Mouse (Mus musculus): Measurements from ENCODE around the gene Fcmr.
A peak's percentile ranks its signal among the peaks of the same experiment; 100 is the strongest.

Gene Fcmr

DNA sequence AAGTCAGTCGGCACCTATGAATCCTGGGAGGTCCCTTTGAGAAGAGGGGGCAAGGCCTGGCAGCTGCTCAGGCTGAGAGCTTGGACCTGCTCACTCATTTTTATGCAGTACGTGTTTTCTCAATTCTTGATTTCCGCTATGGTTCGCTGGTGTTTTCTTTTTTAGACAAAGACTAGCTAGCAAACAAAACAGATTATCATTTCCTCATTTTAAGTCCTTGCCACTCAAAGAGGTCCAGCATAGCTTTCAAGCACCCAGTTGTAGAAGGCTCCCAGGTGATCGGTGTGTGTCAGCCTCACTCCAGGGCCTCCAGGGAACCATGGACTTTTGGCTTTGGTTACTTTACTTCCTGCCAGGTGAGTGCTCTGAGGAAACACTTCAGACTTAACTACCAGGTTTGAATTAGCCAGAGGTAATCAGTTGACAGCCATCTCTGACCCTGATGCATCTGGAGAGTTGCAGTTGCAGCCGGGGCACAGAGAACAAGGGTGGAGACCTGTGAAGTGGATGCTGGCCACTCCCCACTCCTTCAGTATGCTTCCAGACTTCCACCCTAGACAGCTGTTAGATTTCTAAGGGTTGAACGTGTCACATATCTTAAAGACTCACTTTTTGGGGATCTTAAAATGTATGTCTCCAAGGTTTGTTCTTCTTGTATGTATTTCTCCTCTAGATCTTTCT lies at the start of gene Fcmr:
Gene Fcmr (plus strand): TSS at position 129 of the 681 bp plus-strand sequence.
- DNase-seq: no peak

DNA sequence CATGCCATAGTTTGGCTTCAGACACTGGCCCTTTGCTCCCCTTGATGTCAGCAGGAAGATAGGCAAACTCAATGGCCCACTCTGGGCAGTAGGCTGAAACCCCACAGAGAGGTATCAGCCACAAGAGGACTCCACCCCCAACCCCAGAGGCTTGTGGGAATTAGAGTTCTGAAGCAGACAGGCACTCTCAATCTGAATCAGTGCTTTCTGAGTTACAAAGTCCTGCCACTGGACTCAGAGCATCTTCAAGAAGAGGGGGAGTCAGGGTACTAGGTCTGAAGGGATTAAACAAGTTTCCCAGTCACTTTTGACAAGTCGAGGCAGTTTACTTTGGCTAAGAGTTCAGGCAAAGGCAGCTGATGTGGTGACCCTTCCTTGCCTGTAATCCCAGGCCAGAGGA lies 45.7 kb upstream of the Fcmr start:
- peak; percentile 42 for DNase-seq

DNA sequence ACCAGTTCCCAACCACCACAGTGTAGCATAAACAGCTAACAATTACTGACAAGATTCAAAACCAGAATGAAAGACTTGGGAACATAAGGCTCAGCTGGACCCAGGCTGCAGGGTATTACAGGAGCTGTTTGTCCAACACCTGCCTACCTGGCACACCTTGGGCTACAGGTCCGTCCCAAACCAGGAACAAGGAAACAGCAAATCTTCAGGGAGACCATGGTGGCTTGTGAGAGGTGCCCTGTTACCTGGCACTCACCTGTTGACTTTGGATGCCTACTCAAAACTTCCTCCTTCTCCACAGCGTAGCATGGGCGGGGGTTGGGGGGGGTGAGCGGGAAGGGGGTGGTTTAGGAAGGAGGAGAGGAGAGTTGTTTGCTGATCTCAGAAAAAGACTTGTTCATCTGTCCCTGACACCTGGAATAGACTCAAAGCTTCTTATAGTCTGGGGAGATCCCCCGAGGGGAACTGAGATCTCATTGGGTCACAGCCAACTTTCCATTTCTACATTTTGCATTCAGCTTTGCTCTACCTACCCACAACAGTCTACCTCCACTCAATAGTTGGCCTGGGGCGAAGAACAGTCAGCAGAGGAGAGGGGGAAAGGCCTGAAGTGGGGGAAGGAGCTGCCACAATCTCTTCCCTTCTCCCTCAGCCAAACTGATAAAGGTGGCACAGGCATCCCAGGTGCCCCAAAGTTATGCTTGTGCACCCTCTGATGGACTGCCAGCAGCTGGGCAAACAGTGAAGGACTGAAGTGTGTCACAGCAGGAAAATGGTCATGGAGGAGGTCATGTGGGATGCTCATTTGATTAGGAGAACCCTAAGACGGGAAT lies 44.9 kb upstream of the Fcmr start:
- DNase-seq: peak; percentile 16

DNA sequence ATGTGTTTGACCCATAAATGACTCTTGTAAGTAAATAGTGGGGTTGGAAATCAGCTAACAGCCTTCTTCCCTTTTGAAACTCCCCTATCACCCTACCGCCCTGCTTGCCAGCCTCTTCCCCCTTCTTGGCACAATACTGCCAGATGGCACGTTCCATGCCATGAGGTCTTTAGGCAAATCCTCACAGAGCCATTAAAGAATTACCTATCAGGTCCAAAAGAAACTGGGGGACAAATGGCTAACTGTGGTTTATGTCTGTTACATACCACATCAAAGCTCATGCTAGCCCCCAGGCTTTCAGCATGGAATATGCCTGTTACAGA lies 44.4 kb upstream of the Fcmr start:
- no peak for DNase-seq

DNA sequence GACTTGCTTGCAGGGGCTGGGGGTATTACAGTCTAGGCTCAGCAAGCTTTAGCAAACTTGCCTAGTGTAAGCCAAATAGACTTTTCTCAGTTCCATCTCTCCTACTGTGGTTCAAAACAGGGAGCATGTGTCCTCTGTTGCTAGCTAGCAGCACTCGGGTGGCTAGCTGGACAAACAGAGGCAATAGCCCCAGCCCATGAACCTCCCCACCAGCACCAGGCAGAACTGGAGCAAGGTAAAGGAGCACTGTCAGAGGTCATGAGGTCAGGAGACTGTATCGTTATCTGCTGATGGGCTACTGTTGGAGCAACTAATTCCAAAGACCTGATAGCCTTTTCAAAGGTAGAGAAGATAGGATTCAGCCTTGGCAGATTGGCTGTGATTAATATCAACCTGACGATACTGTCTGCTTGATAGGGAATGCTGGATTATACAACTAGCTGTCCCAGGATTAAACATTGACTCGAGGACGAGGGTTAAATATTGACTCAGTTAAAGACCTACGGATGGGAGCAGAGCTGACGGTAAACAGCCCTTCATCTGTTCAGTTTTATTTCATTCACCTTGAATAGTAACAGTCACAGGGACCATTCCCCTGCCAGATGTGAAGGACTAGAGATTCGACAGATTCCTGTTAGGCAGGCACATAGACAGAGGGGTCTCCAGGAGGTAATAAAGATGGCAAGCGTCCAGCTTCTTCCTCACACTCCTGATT lies 43.4 kb upstream of the Fcmr start:
- DNase-seq: peak; percentile 79

DNA sequence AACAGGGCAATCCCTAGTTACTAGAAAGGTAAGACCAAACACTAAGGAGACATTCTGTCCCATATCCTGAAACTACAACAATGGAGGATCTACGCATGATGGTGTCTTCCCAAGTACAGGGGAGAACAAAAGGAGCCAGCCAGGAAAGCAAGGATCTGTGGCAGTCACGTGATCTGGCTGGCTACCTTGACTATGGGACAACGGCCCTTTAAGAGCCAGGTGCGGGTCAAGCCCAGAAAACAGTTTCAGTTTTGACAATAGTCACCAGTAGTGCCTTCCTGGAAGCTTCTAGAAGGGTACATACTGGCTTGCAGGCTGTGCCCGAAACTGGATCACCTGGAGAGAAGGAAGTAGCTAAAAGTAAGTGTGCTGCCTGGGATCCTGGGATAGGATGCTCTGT lies 39.0 kb upstream of the Fcmr start, which contains the start of gene Pigr:
Gene Pigr (plus strand): TSS at position 237 of the 400 bp plus-strand sequence.
- DNase-seq: no peak

DNA sequence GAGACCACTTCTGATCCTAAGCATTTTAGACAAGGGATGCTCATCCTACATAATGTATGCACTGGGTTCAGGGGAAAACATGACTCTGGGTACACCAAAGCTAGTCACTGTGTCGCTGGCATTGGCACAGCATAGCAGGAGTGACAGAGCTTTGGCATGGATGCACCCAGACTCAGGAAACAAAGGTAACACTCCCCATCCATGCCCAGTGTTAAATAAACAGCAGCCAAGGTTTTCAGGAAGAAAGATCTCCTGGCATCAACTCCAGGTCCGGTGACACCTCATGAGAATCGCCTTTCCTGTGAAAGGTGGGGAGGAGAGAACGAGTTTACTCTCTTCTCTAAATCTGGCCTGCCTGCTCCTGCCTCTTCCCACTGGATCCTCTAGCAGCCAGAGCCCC lies 36.8 kb upstream of the Fcmr start:
- DNase-seq: no peak

DNA sequence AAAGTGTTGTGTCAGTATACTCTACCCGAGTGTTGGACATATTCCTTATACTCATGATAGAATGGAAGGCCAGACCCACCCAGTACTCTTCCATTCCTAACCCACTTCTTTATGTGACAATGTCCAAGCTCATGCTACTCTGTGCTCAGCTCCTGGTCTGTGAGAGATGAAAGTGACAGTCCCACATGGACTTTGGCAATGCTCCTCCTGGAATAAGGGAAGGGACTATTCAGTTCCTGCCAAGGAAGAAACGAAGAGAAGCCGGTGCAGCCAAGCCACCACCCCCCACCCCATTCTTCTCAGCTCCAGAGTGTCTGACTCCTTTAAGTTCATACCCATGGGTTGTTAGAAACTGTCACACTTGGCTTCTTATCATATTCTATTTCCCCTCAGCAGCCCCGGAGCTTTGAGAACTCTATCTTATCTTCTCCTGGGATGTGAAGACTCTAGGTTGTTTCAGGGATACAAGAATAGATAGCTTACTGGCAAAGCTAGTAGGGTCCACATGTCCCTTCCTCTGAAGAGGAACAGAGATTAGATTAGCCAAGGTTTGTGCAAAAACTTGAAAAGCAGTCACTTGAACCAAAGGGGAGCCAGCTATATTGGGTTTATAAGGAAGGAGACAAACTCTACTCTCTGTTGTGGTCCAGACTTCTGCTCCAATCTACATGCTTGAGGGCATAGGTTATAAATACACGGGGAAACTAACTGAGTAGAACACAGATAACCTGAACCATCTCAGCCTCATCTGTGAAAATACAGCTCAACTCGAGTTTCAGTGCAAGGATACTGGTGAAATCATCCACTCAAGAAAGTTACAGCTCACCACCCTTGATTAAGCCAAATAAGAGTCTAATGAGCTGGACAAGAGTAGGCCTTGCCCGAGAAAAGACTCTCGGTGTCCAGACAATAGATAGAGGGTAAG lies 35.3 kb upstream of the Fcmr start:
- no peak for DNase-seq

DNA sequence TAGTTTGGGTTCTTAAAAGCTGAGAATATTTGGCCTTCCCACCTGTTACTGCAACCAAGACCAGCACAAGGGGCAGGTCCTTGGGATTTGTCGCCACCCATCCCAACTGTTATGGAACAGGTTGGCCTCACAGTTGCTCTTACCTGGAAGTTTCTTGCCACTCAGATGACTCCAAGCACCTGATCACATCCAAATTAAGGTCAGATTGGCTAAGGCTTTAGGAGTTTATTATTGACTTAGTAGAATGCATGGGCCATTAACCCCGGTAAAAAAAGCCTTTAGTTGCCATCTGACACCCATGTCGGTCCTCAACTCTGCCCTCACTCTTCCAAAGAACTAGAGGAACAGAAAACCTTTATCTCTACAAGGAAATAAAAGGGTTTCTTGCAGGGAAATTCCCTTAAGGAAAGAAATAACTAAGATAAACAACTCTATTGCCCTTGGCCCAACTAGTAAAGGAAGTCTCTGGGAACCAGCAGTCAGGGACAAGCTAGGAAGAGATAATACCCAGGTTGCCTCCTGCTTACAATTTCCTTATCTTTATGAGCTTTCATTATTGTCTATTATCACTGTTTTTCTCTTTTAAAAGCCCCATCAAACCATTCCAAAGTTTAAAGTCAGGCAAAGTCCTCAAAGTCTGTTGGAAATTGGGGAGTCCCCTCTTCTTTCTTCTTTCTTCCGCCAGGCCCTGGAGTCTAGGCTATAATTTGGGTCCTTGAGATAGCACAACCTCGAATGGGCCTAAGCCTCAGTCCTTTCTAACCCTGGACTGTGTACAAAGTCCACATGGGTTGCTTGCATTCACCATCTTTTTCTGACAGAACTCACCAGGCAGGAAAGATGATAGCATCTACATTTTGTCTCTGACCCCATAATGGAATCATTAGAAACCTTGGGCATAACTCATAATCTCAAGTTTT lies 33.0 kb upstream of the Fcmr start:
- DNase-seq: peak; percentile 62

DNA sequence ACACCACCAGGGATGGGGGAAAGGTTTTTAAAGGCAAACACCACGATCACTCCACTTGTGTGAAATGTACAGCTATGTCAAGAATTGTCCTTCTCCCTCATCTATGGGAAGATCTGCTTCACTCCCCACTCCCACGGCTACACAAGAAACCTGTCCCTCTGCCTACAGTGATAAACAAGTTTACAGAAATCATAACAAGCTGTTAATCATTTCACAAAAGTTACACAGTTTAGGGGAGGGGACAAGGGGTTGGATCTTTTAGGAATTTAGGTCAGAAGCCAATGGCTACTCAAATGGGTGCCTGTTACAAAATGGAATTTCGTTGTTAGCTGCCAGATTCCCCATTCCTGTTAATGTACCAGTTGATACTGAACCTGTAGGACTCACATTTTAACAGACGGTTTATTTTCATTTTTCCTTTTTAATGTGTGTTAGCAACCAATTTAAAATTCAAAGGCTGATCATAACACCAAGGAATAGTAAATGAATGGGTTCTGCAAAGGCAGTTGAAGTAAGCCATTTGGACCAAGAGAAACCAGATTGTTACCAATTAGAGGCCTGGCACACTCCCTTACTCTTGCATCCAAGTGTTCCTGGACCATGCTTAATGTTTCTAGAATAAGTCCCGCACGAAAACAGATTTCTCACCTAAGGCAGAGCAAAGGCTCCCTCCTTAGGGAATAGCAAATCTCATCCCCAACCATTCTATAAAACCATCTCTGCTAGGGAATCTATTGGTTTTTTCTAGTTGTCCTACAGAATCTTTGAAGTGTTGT lies 30.1 kb upstream of the Fcmr start:
- peak; percentile 45 for DNase-seq

DNA sequence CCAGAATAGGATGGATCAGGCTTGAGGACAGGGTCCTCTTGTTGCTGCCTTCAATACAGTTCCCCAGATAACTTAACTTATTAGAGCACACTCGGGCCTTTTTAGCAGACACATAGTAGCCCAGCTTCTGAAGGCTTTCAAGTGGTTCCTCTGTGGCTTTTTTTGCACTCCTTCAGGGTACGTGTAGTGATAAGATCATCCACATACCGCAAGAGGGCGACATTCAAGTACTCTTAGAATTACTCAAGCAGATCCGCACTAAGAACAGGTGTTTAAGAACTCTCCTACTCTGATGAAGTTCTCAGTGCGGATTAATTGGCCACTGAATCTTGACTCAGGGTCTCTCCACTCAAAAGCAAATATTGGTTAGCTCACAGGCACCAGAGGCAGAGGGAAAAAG lies 27.2 kb upstream of the Fcmr start:
- peak; percentile 30 for DNase-seq

DNA sequence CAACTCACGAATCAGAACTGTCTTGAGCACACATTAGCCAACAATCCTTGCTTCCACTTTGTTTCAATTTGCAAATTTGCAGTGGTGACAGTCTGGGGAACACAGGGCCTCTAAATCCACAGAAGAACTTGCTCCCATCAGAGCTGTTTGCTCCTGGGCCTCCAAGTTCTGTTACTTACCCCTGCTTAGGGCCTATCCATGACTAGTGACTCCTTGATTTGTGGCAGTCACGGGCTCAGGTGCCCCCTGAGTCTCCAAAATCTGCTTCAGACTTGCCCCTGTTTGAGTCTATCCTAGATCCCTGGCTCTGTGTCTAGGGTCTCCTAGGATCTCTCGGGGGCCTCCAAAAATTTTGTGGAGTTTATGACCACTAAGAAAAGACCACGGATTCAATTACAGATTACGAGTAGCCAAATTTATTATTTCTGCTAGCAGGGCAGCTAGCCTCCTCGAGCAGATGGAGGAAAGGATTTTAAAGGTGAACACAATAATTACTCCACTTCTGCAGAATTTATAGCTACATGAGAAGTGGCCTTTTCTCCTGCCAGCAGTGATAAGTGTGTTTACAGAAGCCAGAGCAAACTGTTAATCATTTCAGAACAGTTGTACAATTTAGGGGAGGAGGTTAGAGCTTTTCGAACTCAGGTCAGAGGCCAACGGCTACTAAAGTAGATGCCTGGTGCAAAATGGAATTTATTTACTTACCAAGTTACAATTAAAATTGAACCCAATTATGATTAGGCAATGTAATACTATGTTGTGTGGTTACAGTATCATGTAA lies 24.7 kb upstream of the Fcmr start:
- peak; percentile 47 for DNase-seq

DNA sequence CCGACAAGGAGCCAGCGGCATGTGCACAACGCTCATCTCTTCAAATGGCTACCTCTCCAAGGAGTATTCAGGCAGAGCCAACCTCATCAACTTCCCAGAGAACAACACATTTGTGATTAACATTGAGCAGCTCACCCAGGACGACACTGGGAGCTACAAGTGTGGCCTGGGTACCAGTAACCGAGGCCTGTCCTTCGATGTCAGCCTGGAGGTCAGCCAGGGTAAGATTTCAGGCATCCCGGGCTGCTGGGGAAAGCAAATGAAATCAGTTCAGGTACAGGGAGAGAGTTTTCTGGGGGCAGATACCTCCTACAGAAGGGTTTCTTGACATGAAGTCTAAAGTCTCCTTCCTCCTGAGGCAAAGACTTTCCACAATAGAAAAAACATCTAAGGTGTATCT lies 23.8 kb upstream of the Fcmr start:
- DNase-seq: no peak

DNA sequence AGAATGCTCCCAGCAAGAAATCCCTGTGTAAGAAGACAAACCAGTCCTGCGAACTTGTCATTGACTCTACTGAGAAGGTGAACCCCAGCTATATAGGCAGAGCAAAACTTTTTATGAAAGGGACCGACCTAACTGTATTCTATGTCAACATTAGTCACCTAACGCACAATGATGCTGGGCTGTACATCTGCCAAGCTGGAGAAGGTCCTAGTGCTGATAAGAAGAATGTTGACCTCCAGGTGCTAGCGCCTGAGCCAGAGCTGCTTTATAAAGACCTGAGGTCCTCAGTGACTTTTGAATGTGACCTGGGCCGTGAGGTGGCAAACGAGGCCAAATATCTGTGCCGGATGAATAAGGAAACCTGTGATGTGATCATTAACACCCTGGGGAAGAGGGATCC lies 21.0 kb upstream of the Fcmr start:
- no peak for DNase-seq

DNA sequence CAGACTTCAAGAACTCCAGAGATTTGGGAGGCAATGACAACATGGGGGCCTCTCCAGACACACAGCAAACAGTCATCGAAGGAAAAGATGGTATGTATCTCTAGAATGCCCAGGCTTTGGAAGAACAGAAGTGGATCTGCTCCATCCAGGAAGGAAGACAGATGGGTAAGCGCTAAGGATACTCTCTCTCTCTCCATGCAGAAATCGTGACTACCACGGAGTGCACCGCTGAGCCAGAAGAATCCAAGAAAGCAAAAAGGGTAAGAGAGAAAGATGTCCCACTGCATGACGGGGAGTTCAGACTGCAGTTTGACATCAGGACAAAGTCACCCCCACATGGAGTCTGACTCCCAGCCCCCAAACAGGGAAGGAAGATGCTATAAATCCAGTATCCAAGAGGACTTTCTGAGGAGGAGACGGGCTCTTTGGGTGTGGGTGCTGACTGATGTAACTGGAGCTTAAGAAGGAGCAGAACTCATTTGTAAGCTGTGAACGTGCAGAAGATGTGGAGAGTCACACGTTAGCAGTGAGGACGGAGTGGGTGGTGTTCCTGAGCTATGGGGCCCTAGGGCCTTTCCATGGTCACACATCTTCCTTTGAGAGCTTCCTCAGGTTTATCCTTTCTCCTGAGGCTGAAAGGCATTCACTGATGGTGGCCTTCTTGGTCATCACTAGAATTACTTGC lies 15.8 kb upstream of the Fcmr start:
- no peak for DNase-seq

DNA sequence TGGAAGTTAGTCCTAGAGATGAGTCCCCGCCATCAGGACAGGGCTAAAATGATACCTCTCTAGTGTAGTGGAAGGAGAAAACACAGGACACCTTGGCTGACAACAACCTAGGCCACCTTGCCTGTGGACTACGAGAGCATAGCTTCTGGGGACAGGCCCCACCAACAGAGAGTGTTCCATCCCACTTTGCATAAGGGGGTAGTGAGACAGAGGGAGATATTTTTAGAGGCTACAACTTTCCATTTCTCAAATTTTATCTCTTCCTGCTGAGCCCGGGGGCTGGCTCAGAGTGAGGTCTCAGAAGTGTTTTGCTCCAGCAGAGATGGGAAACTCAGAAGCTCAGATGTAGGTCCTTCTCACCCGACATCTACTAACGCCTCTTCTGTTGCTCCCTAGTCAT lies 15.1 kb upstream of the Fcmr start:
- DNase-seq: no peak

DNA sequence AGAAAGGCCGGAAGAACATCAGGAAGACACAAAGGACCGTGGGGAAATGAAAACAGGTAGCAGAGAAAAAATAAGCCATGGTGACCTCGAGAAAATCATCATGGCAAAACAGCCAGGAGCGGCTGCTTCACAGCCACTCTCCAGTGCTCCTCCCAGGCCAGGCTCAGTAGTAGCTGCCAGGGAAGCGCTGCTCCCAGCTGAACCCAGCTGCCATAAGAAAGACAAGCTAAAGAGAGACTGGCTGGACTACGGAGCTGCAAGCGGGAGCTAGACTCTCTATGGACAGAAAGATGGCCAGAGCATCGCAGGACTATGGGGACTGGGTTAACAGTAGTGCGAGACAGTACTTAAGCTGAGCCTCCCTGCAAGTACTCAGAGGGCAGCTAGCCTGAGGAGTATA lies 10.7 kb upstream of the Fcmr start:
- no peak for DNase-seq

DNA sequence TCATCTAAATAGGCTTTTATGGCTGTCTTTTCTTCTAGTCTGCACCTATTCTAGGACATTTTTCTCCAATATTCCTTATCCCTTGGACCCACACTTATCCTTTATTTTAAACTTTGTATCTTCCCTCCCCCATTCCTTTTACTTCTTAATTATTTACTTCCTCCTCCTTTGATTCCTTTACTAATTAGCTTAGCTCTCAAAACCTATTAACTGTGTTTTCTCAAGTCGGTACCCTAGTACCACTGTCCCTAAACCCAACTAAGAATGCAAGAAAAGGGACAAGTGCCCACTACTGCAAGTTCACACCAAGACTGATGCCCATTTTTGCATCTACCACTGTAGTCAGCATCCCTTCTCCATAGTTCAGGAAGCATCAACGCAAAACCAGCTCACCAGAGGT lies 9.7 kb upstream of the Fcmr start:
- no peak for DNase-seq

DNA sequence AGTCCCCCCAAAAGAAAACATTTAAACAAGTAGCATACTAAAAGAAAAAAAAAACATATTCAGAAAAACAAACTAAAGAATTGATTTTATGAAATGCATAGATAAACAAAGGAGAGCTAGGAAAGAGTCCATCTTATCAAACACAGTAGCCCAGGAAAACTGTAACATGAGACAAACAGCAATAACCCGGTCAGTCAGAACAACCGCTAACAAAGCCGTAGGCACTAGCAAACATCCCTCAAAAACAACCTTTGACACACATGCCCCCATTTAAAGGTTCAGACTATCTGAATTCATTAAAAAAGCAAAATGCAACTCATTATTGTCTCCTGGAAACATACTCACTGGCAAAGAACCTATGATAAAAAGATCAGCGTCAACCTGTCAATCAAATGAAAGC lies 8.0 kb upstream of the Fcmr start:
- no peak for DNase-seq

Data from kidney, postnatal 14 days (tissue).